Mouse (Mus musculus) heart, embryonic 11.5 days (tissue): Measurements from ENCODE around the gene Moxd1. TPM values are rescaled to one million over a fixed set of nuclear protein-coding genes. Genes with fewer than 3 reads are reported as not detected.

Experiments
- ATAC-seq: fragments of 200-750 bp; cut with Nextera tagmentation; replicated peaks from 2 replicates; pipeline ENCODE4 v1.8.0; 2017; ENCODE audit warnings: moderate library complexity; ENCODE audit not compliant: insufficient number of reproducible peaks, low FRiP score, low TSS enrichment
- H3K27ac ChIP-seq: fragments of 300-500 bp; sonication (generic); 2 replicates; pipeline ENCODE4 v1.5.1; 2014; ENCODE audit warnings: mild to moderate bottlenecking, low read depth, low read length
- H3K27me3 ChIP-seq: fragments of 300-500 bp; sonication (generic); 2 replicates; pipeline ENCODE4 v1.6.1; 2014; ENCODE audit warnings: mild to moderate bottlenecking, low read length, mixed read lengths; ENCODE audit not compliant: control insufficient read depth, insufficient read depth
- H3K36me3 ChIP-seq: fragments of 300-500 bp; sonication (generic); 2 replicates; pipeline ENCODE4 v1.6.1; 2014; ENCODE audit warnings: mild to moderate bottlenecking, low read length, moderate library complexity, mixed read lengths; ENCODE audit not compliant: control insufficient read depth, insufficient read depth
- H3K4me1 ChIP-seq: fragments of 300-500 bp; sonication (generic); 2 replicates; pipeline ENCODE4 v1.6.1; 2014; ENCODE audit warnings: low read length; ENCODE audit not compliant: control insufficient read depth, insufficient read depth
- H3K4me2 ChIP-seq: fragments of 300-500 bp; sonication (generic); 2 replicates; pipeline ENCODE4 v1.6.1; 2014; ENCODE audit warnings: mild to moderate bottlenecking, moderate library complexity
- H3K4me3 ChIP-seq: fragments of 300-500 bp; sonication (generic); 2 replicates; pipeline ENCODE4 v1.5.1; 2014; ENCODE audit warnings: low read depth, low read length
- H3K9ac ChIP-seq: fragments of 300-500 bp; sonication (generic); 2 replicates; pipeline ENCODE4 v1.6.1; 2014; ENCODE audit warnings: mild to moderate bottlenecking, low read depth, low read length, moderate library complexity
- H3K9me3 ChIP-seq: fragments of 300-500 bp; sonication (generic); replicated peaks from 2 replicates; pipeline ENCODE4 v1.6.1; 2016; ENCODE audit warnings: low read length; ENCODE audit not compliant: control insufficient read depth
- WGBS: fragments of 180-500 bp; shearing (Covaris S2); extraction: QIAGEN DNeasy Blood & Tissue Kit; methylation state at CpG from one replicate; pipeline ENCODE4 v1.1.7; 2014; ENCODE audit not compliant: insufficient replicate concordance; 5-methylcytosine and 5-hydroxymethylcytosine counted together
- polyA plus RNA-seq: library from polyadenylated mRNA; unstranded; fragments of >200 nt; fragmentation: Nextera tagmentation; extraction: Ambion mirVana; gene quantifications from 2 replicates; pipeline ENCODE4 v1.2.1, GENCODE M21; 2014

Gene Moxd1
- 3.7 and 5.8 TPM in 2 replicates for polyA plus RNA-seq

- Histone ChIP-seq H3K9me3 (no peaks in the 10 kb centered on the region), H3K27ac (no peak within 1 kb of the TSS), H3K4me1 (no peaks in the 10 kb centered on the region), H3K27me3 (peaks cover 33% of the 10 kb centered on the region), H3K4me3 (peak within 1 kb of the TSS; percentile 55), H3K9ac (peak within 1 kb of the TSS; percentile 56), H3K4me2 (peak within 1 kb of the TSS; percentile 92), H3K36me3 (no peaks in the 10 kb centered on the region)
- ATAC-seq = peak; percentile 68; the same call in 1 of the 2 replicates
- WGBS = 1% methylated on average over 52 of the region's 56 CpGs
Measured at GRCm38 (mm10) chr10:24223449-24224143, at the start of gene Moxd1. Gene Moxd1 (plus strand): TSS chr10:24223517.

GRCm38 (mm10) chr10:24190392-24190791, 32.9 kb upstream of the Moxd1 start:
- Histone ChIP-seq H3K36me3 (peaks cover 9% of the 10 kb centered on the region; the same call in 1 of the 2 replicates), H3K9ac (no peak overlapping the region), H3K4me3 (no peak overlapping the region), H3K27ac (no peak overlapping the region), H3K4me2 (no peak overlapping the region), H3K4me1 (no peaks in the 10 kb centered on the region), H3K9me3 (no peaks in the 10 kb centered on the region), H3K27me3 (no peaks in the 10 kb centered on the region)
- ATAC-seq = no peak
- 60% methylated on average over 7 of the region's 7 CpGs for WGBS

- H3K4me2 ChIP-seq = no peak overlapping the region
- no peak overlapping the region for H3K9ac ChIP-seq
- 50% methylated on average over 1 of the region's 1 CpGs for WGBS
- no peak overlapping the region for H3K27ac ChIP-seq
- no peaks in the 10 kb centered on the region for H3K4me1 ChIP-seq
- no peak for ATAC-seq
- no peak overlapping the region for H3K4me3 ChIP-seq
- H3K27me3 ChIP-seq = no peaks in the 10 kb centered on the region
- no peaks in the 10 kb centered on the region for H3K36me3 ChIP-seq
- H3K9me3 ChIP-seq = no peaks in the 10 kb centered on the region
Measured at GRCm38 (mm10) chr10:24191977-24192376, 31.3 kb upstream of the Moxd1 start.

- H3K9me3 ChIP-seq = no peaks in the 10 kb centered on the region
- H3K27me3 ChIP-seq = no peaks in the 10 kb centered on the region
- H3K4me1 ChIP-seq = no peaks in the 10 kb centered on the region
- ATAC-seq = no peak
- H3K36me3 ChIP-seq = no peaks in the 10 kb centered on the region
- no peak overlapping the region for H3K27ac ChIP-seq
- H3K4me2 ChIP-seq = no peak overlapping the region
- H3K9ac ChIP-seq = no peak overlapping the region
- 78% methylated on average over 12 of the region's 12 CpGs for WGBS
- H3K4me3 ChIP-seq = no peak overlapping the region
Measured at GRCm38 (mm10) chr10:24199303-24199702, 24.0 kb upstream of the Moxd1 start.

GRCm38 (mm10) chr10:24200099-24200498, 23.2 kb upstream of the Moxd1 start:
- 75% methylated on average over 3 of the region's 3 CpGs for WGBS
- no peak for ATAC-seq

GRCm38 (mm10) chr10:24210075-24210474, 13.2 kb upstream of the Moxd1 start:
- Histone ChIP-seq H3K4me3 (no peak overlapping the region), H3K9ac (no peak overlapping the region), H3K4me2 (no peak overlapping the region), H3K4me1 (no peaks in the 10 kb centered on the region), H3K27ac (no peak overlapping the region), H3K9me3 (no peaks in the 10 kb centered on the region), H3K36me3 (no peaks in the 10 kb centered on the region), H3K27me3 (no peaks in the 10 kb centered on the region)
- no peak for ATAC-seq
- WGBS = 74% methylated on average over 6 of the region's 6 CpGs

More at GRCm38 (mm10) chr10:24200099-24200498, 23.2 kb upstream of the Moxd1 start:
- Histone ChIP-seq H3K4me3 (no peak overlapping the region), H3K4me1 (no peaks in the 10 kb centered on the region), H3K4me2 (no peak overlapping the region), H3K36me3 (no peaks in the 10 kb centered on the region), H3K27me3 (no peaks in the 10 kb centered on the region), H3K27ac (no peak overlapping the region), H3K9ac (no peak overlapping the region), H3K9me3 (no peaks in the 10 kb centered on the region)

GRCm38 (mm10) chr10:24213297-24213696, 10.0 kb upstream of the Moxd1 start:
- Histone ChIP-seq H3K9ac (no peak overlapping the region), H3K4me3 (no peak overlapping the region), H3K9me3 (no peaks in the 10 kb centered on the region), H3K27ac (no peak overlapping the region), H3K4me1 (peaks cover 3% of the 10 kb centered on the region; the same call in 1 of the 2 replicates), H3K27me3 (no peaks in the 10 kb centered on the region), H3K4me2 (no peak overlapping the region), H3K36me3 (no peaks in the 10 kb centered on the region)
- ATAC-seq = no peak
- WGBS = 80% methylated on average over 5 of the region's 5 CpGs

GRCm38 (mm10) chr10:24217558-24218268, 5.6 kb upstream of the Moxd1 start:
- H3K27me3 ChIP-seq = peaks cover 6% of the 10 kb centered on the region
- no peaks in the 10 kb centered on the region for H3K9me3 ChIP-seq
- no peak overlapping the region for H3K4me2 ChIP-seq
- H3K9ac ChIP-seq = no peak overlapping the region
- H3K36me3 ChIP-seq = no peaks in the 10 kb centered on the region
- ATAC-seq = no peak
- WGBS = 24% methylated on average over 6 of the region's 6 CpGs
- H3K4me3 ChIP-seq = no peak overlapping the region
- peaks cover 3% of the 10 kb centered on the region; the same call in 1 of the 2 replicates for H3K4me1 ChIP-seq
- H3K27ac ChIP-seq = no peak overlapping the region
